Mouse (Mus musculus) heart, postnatal 0 days (tissue): ENCODE results near the gene Azgp1.

Source experiments
- CTCF ChIP-seq: IDR thresholded peaks from 2 replicates; pipeline ENCODE4 v1.5.1; 2016; ENCODE audit warnings: antibody characterized with exemption, control low read depth, low read depth
- EP300 ChIP-seq: IDR thresholded peaks from 2 replicates; pipeline ENCODE4 v1.6.1; 2016; ENCODE audit warnings: antibody characterized with exemption, low read depth

DNA sequence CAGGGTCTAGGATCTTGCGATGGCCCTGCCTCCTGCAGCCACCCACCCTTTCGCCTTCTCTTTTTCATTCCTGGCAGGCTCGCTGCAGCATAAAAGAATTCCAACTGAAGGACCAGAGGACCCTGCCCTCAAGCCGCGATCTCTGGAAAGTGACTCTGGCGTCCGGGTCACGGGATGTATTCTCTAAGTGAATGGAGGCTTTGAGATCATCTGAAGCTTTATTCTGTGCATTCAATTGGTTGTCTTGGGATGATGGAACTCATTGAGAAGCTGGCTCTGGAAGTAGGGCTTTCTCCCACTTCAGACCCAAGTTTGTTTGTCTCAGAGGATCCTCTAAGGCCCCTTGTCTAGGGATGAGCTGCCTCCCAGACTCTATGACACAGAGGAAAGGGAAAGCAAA is 18.4 kb upstream of the Azgp1 start, which contains the start of gene Gjc3:
- TF ChIP-seq CTCF (no peak), EP300 (no peak)
